Mouse (Mus musculus) embryonic fibroblast, embryonic 13.5 days (primary cell): ENCODE results near the gene Nexn.

Experiments used
- CTCF ChIP-seq: IDR thresholded peaks from 2 replicates; pipeline ENCODE4 v1.5.1; 2011; ENCODE audit warnings: mild to moderate bottlenecking, control low read depth, low read length, moderate library complexity, borderline replicate concordance; ENCODE audit not compliant: insufficient read depth
- POLR2A ChIP-seq: IDR thresholded peaks from 2 replicates; pipeline ENCODE4 v1.6.1; 2011; ENCODE audit warnings: low read depth, mild to moderate bottlenecking, control low read depth, low read length, moderate library complexity

- TF ChIP-seq CTCF (no peak), POLR2A (no peak; the same call in none of the 2 replicates)
Observed at GRCm38 (mm10) chr3:152211731-152212279, 54.3 kb downstream of the Nexn start.
